Mouse (Mus musculus): ENCODE data around the gene Gm14326. TPM values are rescaled to one million over a fixed set of nuclear protein-coding genes. Genes with fewer than 3 reads are reported as not detected.
"Not testable (repeated sequence)": the region's sequence is repeated elsewhere in the genome, so short reads cannot be mapped to it uniquely, and the experiment has no call there.

The Gm14326 gene
- polyA plus RNA-seq (2015; fragmentation: Nextera tagmentation; extraction: Ambion mirVana): 17.3 and 17.4 TPM in 2 replicates

DNA sequence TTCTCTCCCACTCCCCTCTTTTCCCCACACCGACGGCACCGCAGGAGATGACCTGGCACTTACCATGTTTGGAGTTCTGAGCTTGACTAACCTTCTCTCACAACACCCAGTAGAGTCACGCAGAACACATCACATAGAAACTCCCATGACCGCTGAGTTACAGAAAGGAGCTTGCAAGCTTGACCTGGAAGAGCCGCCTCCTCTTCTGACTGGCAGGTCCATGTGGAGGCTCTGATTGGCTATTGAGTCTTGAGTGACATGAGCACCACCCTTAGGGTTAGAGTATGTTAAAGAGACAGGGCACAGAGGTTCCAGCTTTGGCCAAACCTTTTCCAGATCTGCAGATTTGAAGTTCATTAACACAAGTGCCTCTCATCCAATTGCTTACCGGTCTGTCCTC is at the start of gene Gm14326:
Gm14326 (minus strand) TSS at position 153 of the 400 bp plus-strand sequence.
- H3K9me3 ChIP-seq (replicated peaks); ATAC-seq (ENCODE audit: insufficient number of reproducible peaks, low FRiP score, low TSS enrichment, low read depth); H3K27me3 ChIP-seq; H3K9ac ChIP-seq; H3K27ac ChIP-seq (replicated peaks); H3K4me1 ChIP-seq; H3K36me3 ChIP-seq: not testable (repeated sequence)
- Histone ChIP-seq H3K4me3 (replicated peaks) (peak within 1 kb of the TSS; percentile 48), H3K4me2 (replicated peaks) (peak within 1 kb of the TSS; percentile 34)
- 3% methylated on average over 6 of the region's 7 CpGs for WGBS

DNA sequence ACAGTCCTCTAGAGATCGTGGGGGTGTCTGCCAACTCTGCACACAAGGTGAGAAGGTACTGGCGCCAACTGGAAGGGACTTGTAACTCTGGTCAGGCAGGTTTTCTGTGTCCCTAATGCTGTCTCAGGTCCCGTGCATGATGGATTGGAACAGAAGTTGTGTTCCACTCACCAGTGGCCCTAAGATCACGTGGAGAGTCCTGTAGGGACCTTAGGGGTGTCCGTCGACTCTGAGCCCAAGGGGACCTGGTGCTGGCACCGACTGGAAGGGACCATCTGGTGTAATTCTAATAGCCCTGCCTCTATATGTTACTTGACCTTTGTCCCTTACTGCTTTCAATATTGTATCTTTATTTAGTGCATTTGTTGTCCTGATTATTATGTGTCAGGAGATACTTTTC is 17.7 kb upstream of the Gm14326 start:
- H3K4me1 ChIP-seq; H3K9me3 ChIP-seq (replicated peaks); H3K4me2 ChIP-seq (replicated peaks); H3K27me3 ChIP-seq; H3K9ac ChIP-seq; ATAC-seq (ENCODE audit: insufficient number of reproducible peaks, low FRiP score, low TSS enrichment, low read depth); H3K36me3 ChIP-seq; H3K4me3 ChIP-seq (replicated peaks); H3K27ac ChIP-seq (replicated peaks): not testable (repeated sequence)
- 78% methylated on average over 7 of the region's 7 CpGs for WGBS

DNA sequence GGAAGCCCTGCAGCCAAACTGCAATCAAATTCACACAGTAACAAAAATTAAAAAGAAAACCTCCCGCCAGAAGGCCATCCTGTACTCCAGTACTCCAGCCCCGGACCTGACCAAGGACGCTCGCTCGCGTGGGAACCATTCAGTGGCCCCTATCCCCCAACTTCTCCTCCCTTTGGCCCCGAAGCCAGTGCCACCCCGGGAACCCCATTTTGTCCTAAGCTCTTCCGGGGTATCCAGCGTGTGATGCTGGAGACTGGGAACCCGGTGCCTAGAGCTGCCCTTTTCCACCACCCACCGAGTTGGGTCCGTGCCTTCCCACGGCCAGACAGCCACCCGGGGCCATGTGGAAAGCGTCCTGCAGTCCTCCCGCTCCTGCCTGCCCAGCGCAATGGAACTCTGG is 363 bp downstream of the Gm14326 start:
- ATAC-seq (ENCODE audit: insufficient number of reproducible peaks, low FRiP score, low TSS enrichment, low read depth); H3K27me3 ChIP-seq; H3K27ac ChIP-seq (replicated peaks); H3K4me1 ChIP-seq; H3K36me3 ChIP-seq; H3K9me3 ChIP-seq (replicated peaks); H3K9ac ChIP-seq: not testable (repeated sequence)
- WGBS: under 1% methylated on average over 18 of the region's 18 CpGs
- Histone ChIP-seq H3K4me2 (replicated peaks) (peak overlapping the region; percentile 34; the same call in 1 of the 2 replicates), H3K4me3 (replicated peaks) (peak overlapping the region; percentile 48)

DNA sequence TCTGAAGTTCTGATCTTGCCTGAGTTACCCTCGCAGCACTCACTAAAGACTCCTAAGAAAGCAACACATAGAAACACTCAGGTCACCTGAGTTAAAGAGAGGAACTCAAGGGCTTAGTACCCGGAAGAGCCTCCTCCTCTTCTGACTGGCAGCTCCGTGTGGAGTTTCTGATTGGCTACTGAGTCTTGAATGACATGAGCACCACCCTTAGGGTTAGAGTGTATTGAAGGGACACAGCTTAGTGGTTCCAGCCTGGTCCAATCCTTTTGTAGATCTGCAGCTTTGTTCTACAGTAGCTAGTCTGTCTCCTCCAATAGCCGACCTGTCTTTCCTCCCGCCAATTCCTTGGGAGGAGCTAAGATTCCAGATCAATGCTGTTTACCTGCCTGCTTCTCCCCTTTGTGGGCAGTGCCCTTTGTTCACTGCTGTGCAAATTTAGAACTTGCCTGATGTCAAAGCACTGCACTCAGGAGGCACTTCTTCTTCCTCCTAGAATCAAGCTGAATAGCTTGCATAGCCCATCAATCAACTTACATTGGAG is 31.5 kb downstream of the Gm14326 start, which contains the start of gene Zfp972:
Zfp972 (minus strand) TSS at position 51 of the 541 bp plus-strand sequence.
- ATAC-seq (ENCODE audit: insufficient number of reproducible peaks, low FRiP score, low TSS enrichment, low read depth); H3K9ac ChIP-seq; H3K4me3 ChIP-seq (replicated peaks); H3K27ac ChIP-seq (replicated peaks); H3K27me3 ChIP-seq; H3K4me1 ChIP-seq; H3K9me3 ChIP-seq (replicated peaks); H3K36me3 ChIP-seq; H3K4me2 ChIP-seq (replicated peaks): not testable (repeated sequence)
- 61% methylated on average over 4 of the region's 5 CpGs for WGBS

DNA sequence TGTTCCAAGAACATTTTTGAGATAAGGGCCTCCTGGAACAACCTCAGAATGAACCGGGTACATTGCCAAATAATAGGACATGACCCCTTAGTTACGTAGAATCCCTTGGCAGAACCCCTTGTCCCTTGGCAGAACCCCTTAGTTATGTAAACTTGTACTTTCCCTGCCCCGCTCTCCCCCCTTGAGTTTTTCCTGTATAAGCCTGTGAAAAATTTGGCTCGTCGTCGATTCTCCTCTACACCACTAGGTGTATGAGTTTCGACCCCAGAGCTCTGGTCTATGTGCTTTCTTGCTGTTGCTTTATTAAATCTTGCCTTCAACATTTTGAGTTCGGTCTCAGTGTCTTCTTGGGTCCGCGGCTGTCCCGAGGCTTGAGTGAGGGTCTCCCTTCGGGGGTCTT is 53.8 kb downstream of the Gm14326 start:
- not testable (repeated sequence) for ATAC-seq (ENCODE audit: insufficient number of reproducible peaks, low FRiP score, low TSS enrichment, low read depth); H3K9me3 ChIP-seq (replicated peaks); H3K27me3 ChIP-seq; H3K4me1 ChIP-seq; H3K4me2 ChIP-seq (replicated peaks); H3K9ac ChIP-seq; H3K36me3 ChIP-seq; H3K27ac ChIP-seq (replicated peaks); H3K4me3 ChIP-seq (replicated peaks)
- WGBS: no CpG with 5 or more reads among the region's 12 CpGs

DNA sequence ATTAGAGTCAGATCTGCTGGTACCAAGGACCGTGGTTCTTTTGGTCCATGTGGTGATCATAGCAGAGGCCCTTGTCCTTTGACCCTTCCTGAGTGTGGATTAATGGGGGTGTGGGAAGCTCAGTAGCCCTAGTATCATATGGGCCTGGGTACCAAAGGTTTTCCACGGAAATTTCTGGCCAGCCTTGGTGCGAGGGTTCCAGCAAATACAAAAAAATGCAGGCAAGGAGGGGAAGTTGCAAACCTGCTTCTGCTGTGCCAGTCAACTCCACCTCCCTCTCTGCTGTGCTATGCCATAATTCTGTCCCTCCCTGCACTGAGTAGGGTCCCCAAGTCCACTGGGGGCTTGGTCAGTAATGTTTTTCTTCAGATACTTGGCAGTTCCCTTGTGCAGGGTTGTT is 58.9 kb downstream of the Gm14326 start:
- H3K4me2 ChIP-seq (replicated peaks); H3K9me3 ChIP-seq (replicated peaks); ATAC-seq (ENCODE audit: insufficient number of reproducible peaks, low FRiP score, low TSS enrichment, low read depth); H3K27ac ChIP-seq (replicated peaks); H3K9ac ChIP-seq; H3K4me3 ChIP-seq (replicated peaks); H3K36me3 ChIP-seq; H3K27me3 ChIP-seq; H3K4me1 ChIP-seq: not testable (repeated sequence)
- 81% methylated on average over 2 of the region's 3 CpGs for WGBS

DNA sequence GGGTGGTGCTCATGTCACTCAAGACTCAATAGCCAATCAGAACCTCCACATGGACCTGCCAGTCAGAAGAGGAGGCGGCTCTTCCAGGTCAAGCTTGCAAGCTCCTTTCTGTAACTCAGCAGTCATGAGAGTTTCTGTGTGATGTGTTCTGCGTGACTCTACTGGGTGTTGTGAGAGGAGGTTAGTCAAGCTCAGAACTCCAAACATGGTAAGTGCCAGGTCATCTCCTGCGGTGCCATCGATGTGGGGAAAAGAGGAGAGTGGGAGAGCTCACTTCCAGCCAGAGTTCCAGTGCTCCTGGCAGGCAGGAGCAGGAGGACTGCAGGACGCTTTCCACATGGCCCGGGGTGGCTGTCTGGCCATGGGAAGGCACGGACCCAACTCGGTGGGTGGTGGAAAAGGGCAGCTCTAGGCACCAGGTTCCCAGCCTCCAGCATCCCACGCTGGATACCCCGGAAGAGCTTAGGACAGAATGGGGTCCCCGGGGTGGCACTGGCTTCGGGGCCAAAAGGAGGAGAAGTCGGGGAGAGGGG is 60.0 kb downstream of the Gm14326 start, which contains the start of gene Gm14327:
Gm14327 (plus strand) TSS at position 51 of the 533 bp plus-strand sequence.
- not testable (repeated sequence) for H3K27ac ChIP-seq (replicated peaks); H3K9ac ChIP-seq; H3K9me3 ChIP-seq (replicated peaks); ATAC-seq (ENCODE audit: insufficient number of reproducible peaks, low FRiP score, low TSS enrichment, low read depth); H3K4me1 ChIP-seq; H3K36me3 ChIP-seq; H3K27me3 ChIP-seq
- WGBS: 54% methylated on average over 9 of the region's 13 CpGs
- Histone ChIP-seq H3K4me3 (replicated peaks) (peak within 1 kb of the TSS; percentile 27), H3K4me2 (replicated peaks) (0 out of 2 replicates have a peak within 1 kb of the TSS, but pooled peaks have one; percentile 19)

DNA sequence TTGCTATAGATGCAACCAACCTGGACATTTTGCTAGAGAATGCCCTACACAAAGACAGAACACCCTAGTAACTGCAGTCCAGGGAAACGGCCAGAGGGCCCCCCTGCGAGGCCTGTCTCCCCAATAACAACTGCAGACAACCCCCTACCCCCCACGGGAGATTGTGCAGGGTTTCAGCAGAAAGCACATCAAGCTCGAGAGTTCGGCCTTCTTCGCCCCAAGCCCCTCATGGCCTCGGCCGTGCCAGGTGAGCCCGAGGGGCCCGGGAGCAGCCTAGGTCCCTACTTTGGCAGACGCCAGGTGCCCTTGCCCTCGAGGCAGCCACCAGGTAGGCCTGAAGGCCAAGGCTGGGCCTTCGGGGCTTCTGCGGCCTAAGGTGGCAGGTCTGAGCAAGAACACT is 69.4 kb downstream of the Gm14326 start:
- whole genome bisulfite sequencing: 89% methylated on average over 14 of the region's 14 CpGs
- H3K4me2 ChIP-seq (replicated peaks): not testable (repeated sequence)

More for the DNA sequence above, 69.4 kb downstream of the Gm14326 start:
- not testable (repeated sequence) for H3K9ac ChIP-seq; H3K9me3 ChIP-seq (replicated peaks); ATAC-seq (ENCODE audit: insufficient number of reproducible peaks, low FRiP score, low TSS enrichment, low read depth); H3K36me3 ChIP-seq; H3K27me3 ChIP-seq; H3K4me1 ChIP-seq; H3K4me3 ChIP-seq (replicated peaks); H3K27ac ChIP-seq (replicated peaks)

Other genes with a start within 250 kb of the Gm14326 start
- 6.5 and 6.7 TPM in 2 replicates for gene Gm14322, start 198.0 kb downstream of the Gm14326 start, polyA plus RNA-seq (2015; fragmentation: Nextera tagmentation; extraction: Ambion mirVana)
- gene Gm14325, start 117.0 kb downstream of the Gm14326 start, polyA plus RNA-seq (2015; fragmentation: Nextera tagmentation; extraction: Ambion mirVana): 30.7 and 39.3 TPM in 2 replicates
- 2.8 and 3.3 TPM in 2 replicates for gene Gm14327, start 60.2 kb downstream of the Gm14326 start, polyA plus RNA-seq (2015; fragmentation: Nextera tagmentation; extraction: Ambion mirVana)
- gene Zfp972, start 31.7 kb downstream of the Gm14326 start, polyA plus RNA-seq (2015; fragmentation: Nextera tagmentation; extraction: Ambion mirVana): 0.55 and 1.3 TPM in 2 replicates
- gene Zfp971, start 66.0 kb upstream of the Gm14326 start, polyA plus RNA-seq (2015; fragmentation: Nextera tagmentation; extraction: Ambion mirVana): 9.2 and 10.0 TPM in 2 replicates
- 15.8 and 16.6 TPM in 2 replicates for gene Zfp931, start 121.2 kb upstream of the Gm14326 start, polyA plus RNA-seq (2015; fragmentation: Nextera tagmentation; extraction: Ambion mirVana)
- 0.74 and 1.4 TPM in 2 replicates for gene Phactr3, start 161.7 kb upstream of the Gm14326 start, polyA plus RNA-seq (2015; fragmentation: Nextera tagmentation; extraction: Ambion mirVana)